Mouse (Mus musculus): ENCODE results near the gene Mtch2.
"Not testable (repeated sequence)": the region's sequence is repeated elsewhere in the genome, so short reads cannot be mapped to it uniquely, and the experiment has no call there.

The Mtch2 gene

DNA sequence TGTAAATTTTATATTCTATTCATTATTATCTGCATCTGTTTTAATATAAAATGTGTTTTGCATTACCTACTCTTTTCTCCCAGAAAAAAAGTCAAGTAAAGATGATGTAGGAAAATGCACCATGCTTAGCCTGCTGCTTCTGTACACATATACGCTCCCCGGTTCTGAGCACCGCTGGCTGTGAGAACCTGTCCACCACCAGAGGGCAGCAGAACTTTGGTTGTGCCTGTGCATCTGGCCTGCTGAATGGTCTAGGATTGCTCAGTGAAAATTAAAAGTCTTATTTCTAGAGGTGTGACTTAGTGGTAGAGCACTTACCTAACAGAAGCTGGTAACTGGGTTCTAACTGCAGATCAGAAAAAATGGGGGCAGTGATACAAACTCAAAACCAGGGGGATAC is 19.6 kb downstream of the Mtch2 start:
- DNase-seq, result peak; percentile 82 to 93

DNA sequence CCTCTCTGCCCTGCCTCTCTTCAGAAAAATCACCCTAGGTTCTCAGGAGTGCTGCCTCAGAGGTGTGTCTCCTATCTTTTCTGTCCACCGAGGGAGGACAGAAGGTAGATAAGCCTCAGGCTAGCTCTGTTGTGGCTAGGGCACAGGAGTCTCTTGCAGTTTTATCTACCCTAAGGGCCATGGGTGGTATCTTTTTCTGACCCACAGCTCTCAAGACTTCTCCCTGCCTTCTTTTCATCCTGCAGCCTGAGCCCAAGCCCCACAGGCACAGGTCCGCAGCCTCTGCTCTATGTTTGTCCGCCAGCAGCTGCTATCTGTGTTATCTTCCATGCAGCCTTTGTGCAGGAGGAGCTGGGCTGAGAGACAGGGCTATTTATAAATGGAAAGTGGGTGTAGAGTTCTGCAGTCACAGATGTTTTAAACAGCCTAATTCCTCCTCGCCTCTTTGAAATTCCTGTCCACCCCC is 23.2 kb downstream of the Mtch2 start:
- DNase-seq, result no peak

DNA sequence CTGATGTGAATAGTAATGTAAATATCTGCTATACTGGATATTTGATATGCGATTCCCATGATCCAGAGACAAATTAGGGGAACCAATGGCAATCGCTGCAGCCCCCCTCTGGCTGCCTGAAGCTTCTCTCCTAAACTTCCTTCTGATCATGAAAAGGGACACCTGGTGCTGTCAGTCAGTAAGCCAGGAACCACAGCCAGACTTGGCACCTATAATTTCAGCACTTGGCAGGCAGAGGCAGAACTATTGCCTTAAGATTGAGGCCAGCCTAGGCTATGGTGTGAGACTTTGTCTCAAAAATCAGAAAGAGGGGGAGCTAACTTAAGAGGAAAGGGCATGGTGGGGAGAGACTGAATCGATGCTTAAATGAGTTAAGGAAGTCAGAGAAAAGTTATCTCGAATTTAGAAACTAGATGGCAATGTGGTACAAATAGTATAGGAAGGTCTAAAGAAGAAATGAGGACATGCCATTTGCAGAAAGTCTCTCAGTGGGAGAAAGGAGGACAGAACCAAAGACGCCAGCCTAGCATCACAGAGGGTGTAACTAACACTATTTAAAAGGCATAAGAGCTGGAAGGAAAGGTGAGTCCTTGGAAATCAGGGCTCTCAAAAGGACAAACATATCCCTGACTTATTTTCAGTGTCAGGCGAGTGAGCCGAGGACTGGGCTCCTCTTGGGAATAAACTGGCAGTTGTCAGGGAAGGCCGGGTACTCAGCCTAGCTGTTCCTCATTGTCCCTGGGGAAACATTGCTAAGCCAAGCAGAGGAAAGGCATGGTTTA is 24.4 kb downstream of the Mtch2 start:
- DNase-seq, result no peak

DNA sequence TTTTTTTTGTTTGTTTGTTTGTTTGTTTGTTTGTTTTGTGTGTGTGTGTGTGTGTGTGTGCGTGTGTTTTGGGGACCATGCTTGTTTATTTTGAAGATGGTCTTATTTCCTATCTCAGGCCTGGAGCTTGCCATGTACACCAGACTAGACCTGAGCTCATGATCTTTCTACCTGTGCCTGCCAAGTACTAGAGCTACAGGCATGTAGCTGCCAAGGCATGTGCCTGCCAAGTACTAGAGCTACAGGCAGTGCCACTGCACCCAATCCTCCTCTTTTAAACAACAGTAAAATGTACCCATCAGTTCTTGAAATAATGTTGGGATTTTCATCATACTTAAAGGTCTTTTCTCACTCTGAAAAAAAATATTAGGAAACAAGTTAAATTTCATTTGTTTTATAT is 27.1 kb downstream of the Mtch2 start:
- DNase-seq, result no peak

DNA sequence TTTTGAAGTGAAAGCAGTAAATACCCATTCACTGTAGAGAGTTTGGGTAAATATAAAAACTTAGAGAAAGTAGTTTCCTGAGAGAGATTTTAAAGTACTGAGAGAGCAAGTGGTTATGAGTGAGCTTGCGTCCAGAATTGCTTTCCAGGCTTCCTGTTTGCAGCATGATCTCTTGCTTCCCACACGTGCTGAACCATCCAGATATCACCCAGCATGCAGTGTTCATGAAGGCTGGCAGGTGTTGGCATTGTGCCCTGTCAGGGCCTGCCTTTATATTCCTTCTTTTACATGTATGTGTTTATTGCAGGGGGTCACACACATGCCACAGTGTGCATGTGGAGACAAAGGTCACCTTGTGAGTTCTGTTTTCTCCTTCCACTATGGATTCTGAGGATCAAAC is 28.3 kb downstream of the Mtch2 start:
- DNase-seq, result no peak

DNA sequence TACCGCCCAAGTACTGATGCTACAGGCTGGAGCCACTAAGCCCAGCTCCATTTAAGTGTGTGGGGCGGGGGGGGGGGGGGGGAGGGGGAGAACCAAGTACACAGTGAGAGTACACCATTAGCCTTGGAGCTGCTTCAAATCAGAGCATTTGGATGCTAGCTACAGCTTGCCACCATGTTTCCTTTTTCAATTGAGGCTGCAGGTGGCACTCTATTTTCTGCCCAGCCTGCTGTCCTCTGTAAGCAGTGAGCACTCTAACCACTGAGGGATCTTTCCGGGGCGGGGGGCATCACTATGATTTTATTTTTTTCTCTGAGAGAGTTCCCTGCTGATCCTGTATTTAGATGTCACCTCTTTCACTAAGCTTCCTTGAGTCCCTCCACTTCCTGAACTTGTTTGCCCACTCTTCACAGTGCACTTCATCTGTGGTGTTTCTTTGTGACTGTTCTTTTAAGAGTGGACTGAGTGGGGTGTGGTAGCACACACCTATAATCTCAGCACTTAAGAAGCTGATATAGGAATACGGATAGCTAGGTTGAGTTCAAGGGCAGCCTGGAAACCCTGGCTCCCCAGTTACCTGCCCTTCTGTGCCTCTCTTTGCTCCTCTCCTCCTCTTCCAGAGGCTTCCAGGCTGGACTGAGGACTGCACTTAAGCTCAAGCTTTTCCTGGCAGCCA is 30.8 kb downstream of the Mtch2 start:
- no peak for DNase-seq

DNA sequence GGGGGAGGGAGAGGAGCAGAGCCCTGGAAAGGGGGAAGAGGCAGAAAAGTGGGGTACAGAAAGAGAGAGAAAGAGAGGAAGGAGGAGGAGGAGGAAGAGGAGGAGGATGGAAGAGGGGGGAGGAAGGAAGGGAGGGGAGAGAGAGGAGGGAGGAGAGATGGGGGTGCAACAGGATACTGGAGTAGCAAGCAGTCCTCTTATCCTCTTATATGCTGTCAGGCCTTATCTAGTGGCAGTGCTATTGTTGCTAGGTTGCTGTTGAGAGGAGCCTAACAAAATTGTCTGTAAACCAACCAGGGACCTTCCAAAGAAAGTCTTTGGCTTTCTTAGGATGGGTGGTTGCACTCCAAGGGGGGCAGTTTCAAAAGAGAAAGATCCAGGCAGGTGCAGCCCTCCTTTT is 32.5 kb downstream of the Mtch2 start:
- DNase-seq, result no peak

DNA sequence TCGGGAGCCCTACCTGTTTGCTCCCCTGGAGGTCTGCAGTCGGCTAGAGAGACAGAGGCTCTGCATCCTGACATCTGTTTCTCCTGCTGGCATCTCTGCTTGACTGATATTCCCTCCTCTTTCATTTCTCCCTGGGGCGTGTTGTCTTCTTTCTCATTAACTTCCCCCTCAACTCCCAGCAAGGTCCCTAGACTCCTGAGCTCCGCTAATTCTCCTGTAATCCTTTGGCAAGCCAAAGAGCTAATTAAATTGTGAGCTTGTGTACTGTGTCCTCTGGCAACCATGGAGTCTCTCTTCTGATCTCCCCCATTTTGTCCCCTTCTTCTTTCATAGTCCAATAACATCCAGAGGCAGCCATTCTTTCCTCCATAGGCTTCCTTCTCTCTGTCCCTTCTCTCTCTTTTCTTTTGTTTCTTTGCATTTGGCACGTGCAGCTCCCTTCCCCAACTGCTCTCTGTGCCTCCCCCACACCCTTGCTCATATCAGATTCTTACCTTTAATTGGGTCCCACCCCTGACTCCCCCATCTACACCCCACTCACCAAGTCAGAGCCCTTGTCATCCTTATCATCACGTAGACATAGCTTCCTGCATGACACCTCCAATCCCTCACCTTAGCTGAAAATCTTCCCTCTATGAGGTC is 33.3 kb downstream of the Mtch2 start:
- DNase-seq, result no peak

DNA sequence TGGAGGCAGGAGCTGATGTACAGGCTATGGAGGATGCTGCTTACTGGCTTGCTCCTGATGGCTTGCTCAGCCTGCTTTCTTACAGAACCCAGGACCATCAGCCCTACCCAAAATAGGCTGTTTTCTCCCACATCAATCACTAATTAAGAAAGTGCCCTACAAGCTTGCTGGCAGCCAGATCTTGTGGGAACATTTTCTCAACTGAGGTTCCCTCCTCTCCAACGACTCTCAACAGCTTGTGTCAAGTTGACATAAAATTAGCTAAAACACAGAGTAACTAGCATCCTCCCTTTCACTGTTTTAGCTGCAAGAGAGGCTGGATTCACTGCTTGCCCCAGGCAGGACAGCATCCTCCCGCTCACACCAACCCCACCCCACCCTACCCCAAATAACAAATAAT is 34.9 kb downstream of the Mtch2 start:
- no peak for DNase-seq

DNA sequence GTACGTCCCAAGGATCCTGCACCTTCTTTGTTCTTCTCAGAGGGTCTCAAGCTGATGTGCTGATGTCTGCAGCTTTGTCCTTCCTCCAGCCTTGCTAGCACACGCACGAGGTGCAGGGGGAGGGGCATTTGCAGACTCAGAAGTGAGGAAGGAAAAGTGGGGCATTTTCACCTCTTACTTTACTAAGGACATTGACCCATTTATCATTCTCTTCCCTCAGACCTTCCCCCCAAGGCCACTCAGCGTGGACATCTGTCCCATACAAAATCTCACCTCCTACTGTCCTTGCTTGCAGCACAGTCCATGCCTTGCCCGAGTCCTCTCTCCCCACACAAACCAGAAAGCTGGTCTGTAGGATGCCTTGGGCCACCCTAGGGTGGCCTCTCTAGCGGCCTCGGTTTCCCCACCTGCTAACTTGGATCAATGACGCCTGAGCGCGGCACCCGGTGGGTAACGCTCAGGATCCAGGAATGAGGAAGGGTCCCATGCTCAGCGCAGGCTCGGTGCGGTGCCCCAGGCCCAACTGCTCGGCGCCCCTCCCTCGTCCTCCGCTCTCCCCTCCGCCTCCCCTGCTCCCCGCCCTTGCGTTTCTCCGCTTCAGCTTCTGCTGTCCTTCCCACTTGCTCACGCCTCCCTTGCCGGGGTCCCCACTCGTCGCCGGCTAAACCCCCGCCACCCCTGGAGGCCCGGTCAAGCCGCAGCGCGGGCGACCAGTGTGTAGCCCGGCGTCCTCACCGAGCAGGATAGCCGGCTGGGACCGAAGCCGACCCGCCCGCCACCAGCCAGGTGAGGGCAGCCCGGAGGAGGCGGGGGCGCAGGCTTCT is 38.5 kb downstream of the Mtch2 start, which contains the start of gene C1qtnf4:
Gene C1qtnf4 (plus strand): TSS at position 643 of the 824 bp plus-strand sequence.
- peak; percentile 4 to 46 for DNase-seq

DNA sequence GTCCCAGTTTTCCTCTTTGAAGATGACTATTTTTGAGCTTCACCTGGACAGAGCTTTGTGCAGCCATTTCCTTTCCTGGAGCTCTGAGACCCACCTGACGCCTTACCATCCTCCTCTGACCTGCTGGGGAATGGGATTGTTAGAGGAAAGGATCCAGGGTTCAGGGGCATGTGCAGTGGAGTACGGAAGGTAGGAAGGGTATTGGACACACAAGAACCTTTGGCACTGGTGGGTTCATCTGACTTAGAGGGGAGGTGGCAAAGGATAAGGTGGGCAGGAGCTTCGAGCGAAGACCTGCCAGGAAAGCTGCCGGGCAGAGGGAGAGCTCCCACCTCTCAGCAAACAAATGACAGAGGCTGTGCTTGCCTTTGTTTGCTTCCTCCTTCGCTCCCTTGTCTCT is 39.5 kb downstream of the Mtch2 start:
- DNase-seq, result no peak

DNA sequence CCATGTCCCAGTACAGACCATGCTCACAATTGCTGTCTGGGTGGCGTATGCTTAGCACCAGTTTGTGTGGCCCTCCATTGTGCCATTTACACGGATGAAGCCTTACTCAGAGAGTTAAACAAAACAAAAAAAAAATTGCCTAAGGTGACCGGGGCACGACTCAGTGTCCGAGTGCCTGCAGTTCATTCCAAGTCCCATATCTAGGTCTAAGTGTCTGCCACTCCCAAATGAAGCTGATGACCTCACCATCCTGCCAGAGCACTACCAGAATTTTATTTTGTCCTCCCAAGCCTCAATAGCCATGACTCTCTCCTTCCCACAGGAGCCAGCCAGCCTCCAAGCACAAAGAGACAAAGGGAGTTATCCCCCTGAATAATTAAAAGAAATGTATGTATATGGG is 40.7 kb downstream of the Mtch2 start:
- DNase-seq, result no peak

DNA sequence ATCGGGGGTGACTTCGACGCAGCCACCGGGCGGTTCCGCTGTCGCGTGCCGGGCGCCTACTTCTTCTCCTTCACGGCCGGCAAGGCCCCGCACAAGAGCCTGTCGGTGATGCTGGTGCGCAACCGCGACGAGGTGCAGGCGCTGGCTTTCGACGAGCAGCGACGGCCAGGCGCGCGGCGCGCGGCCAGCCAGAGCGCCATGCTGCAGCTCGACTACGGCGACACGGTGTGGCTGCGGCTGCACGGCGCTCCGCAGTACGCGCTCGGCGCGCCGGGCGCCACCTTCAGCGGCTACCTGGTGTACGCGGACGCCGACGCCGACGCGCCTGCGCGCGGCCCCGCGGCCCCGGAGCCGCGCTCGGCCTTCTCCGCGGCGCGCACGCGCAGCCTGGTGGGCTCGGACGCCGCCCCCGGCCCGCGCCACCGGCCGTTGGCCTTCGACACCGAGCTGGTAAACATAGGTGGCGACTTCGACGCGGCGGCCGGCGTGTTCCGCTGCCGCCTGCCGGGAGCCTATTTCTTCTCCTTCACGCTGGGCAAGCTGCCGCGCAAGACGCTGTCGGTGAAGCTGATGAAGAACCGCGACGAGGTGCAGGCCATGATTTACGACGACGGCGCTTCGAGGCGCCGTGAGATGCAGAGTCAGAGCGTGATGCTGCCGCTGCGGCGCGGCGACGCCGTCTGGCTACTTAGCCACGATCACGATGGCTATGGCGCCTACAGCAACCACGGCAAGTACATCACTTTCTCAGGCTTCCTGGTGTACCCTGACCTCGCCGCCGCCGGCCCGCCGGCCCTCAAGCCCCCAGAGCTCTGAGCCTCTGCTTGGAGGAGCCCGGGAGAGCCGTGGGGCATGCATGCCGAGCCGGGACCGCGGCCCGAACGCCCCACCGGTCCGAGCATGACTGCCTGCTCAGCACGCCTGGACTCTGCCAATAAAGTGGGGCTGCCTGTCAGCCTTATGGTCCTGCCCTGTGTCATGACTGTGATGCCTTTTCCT is 42.9 kb downstream of the Mtch2 start:
- DNase-seq, result peak; percentile 47 to 72

DNA sequence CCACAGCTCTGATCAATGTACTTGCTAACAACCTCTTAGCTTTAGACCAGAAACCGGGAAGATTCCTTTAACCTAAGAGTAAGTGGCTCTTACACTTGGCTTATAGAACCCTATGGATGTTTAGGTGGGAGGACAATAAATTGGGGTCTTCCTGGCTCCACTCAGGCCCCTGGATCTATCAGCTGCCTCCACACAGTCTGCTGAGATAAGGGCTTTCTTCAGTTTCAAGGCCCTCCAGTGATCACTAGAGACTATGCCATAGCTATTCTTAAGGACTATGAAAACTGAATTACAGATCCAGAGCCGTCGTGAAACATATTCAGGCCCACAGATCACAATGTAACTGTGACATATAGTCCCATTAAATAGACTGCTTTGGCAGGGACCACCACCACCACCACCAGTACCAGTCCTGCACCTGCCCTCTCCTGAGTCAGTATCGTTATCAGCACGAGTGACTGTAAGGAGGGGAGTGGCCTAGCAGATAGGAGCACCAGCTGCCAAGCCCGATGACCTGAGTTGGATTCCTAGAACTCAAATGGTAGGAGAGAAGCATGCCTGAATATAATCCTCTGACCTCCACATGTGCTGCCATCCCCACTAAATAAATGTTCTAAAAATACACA is 46.8 kb downstream of the Mtch2 start:
- no peak for DNase-seq

DNA sequence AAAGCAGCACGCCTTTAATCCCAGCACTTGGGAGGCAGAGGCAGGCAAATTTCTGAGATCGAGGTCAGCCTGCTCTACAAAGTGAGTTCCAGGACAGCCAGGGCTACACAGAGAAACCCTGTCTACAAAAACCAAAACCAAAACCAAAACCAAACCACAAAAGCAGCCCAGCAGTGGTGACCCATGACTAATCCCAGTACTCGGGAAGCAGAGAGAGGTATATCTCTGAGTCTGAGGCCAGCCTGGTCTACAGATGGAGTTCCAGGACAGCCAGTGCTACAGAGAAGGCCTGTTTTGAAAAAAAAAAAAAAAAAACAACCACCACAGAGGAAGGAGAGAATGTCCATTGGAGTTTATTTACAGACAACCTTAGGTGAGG is 47.3 kb downstream of the Mtch2 start:
- not testable (repeated sequence) for DNase-seq

DNA sequence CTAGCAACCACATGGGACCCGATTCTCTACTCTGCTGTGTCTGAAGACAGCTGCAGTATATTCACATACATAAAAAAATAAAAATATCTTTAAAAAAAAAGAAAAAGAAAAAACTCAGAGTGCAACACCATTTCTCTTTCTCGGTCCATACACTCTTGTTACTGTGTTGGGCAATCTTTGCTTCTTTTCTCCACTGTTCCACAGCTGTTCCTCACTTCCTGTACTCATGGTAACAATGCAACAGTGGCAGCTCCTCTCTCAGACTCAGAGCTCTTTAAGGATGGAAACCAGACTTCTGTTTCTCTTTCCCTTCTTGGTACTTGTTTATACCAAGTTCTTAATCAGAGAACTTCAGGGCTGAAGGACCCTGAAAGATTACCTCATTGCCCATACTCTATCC is 56.4 kb downstream of the Mtch2 start:
- DNase-seq, result no peak

DNA sequence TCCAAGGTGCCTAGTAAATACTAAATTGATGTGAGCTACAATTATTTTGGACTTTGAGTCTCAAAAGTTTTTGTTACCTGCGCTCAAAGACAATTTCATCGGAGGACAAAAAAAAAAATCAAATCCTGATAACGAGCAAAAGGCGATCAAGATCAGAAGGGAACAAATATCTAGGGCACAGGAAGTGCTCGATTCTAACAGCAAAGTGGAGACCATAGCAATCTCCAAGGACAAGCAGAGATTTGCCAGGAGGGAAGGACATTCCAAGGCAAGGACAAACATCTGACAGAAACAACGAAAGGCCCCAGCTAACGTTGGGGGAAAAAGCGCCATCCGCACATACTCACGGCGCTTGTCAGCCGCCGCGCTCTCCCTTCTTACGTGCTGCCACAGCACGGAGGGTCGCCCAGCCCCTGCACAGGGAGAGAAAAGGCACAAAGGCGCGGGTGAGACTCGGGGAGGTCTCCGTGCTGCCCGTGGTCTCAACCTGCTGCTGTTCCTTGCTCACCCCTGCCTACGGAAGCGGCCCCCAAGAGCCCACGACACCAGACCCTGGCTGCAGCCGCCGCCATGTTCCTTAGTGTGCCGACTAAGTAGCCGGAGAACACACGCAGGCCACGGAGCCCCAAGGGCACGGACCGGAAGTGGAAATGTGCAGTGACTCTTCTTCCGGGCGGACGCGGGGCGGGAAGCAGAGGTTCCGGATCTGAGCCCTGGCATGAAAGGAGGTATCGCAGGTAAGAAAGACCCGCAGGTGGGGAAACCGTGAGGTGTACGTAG is 57.3 kb downstream of the Mtch2 start, which contains the start of the genes Kbtbd4 and Ndufs3:
Gene Kbtbd4 (plus strand): TSS at position 665 of the 780 bp plus-strand sequence.
Gene Ndufs3 (minus strand): TSS at position 752 of the 780 bp plus-strand sequence.
- peak; percentile 91 to 92 for DNase-seq

DNA sequence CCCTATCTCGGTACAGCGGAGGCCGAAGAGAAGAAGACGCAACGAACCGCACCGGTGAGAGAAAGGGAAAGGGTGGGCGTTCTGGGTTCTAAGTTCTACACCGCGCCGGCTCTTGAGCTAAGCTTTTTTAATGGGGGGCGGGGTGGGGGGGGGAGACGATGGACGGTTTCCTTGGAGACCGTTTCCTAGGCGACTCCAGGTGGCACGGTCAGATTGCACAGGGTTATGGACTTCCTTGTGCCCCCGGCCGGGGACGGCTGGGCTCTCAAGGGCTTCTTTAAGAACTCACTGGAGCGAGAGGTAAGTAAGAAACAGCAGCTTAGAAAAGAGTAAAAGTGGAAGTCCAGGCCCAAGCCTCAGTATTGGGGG is 57.9 kb downstream of the Mtch2 start:
- peak; percentile 53 to 68 for DNase-seq

DNA sequence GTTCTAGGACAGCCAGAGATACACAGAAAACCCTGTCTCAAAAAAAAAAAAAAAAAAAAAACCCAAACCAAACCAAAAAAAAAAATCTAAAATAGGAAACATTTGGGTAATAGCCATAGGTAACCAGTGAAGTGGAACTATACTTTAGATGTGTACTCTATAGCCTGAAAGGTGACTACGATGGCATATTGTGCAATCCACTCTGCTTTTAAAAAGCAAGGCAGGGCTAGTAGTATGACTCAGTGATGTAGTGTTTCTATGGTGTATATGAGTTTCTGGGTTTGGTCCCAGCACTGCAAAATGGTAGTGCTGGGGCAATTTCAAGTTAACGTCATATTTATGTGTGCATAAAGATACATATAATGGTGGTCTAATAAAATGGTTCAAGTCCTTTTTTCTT is 59.8 kb downstream of the Mtch2 start:
- DNase-seq, result no peak

DNA sequence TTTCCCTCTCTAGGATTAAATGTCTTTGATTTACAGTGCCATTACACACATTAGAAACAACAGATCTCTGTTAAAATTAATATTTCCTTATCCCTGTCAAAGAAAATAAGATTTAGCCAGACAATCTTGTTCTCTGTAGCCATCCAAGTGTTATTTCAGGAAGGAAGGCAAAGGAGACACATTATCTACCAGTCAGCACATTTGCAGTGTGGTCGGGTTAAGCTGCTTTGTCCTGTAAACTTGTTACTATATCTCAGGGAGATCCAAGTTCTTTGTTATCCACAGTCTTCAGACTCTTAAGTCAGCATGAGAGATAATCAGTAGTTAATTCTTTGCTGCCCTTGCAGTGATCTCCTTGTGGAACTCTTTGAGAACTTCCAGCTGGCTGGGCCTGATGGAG is 63.9 kb downstream of the Mtch2 start:
- DNase-seq, result no peak

All from kidney, postnatal 36 days (tissue).